In genomic region chr15:43772718-43773117, GRCm38 (mm10) we compare ENCODE assay signal across 9 mouse cellular contexts.
DNase-seq lines count a peak whose midpoint lies in the region; ATAC-seq and TF ChIP-seq lines count a peak whose summit lies in the region.
"Had no signal": no experiment of that assay in that cellular context is flagged by ENCODE, and none has a peak within 500 bp of the region (broad histone marks: within the 10 kb centered on the region; RNA-seq: fewer than 3 reads in every experiment).

No protein-coding gene starts in this region.

- H3K4me1 ChIP-seq in lung, postnatal 0 days (ENCODE audit: insufficient read depth, low read depth, low read length) = no peaks in the 10 kb centered on the region
- H3K4me1 ChIP-seq in lung, adult 2 months (ENCODE audit: control insufficient read depth, insufficient read depth, low read length) = no peaks in the 10 kb centered on the region
- no peaks in the 10 kb centered on the region for H3K4me1 ChIP-seq in forebrain, embryonic 12.5 days
- H3K4me1 ChIP-seq in intestine, embryonic 16.5 days (ENCODE audit: control insufficient read depth, insufficient read depth, low read length) = no peaks in the 10 kb centered on the region

- DNase-seq in cerebellum, postnatal 10 days = peak; percentile 37 to 66
- no peak for DNase-seq in cerebellum, adult 11-12 months
- peak; percentile 42 for DNase-seq in lung, postnatal 0 days (ENCODE audit: low spot score)
- DNase-seq in lung, adult 2 months = no peak
- peak; percentile 37 for DNase-seq in mesoderm, embryonic 11.5 days (ENCODE audit: low read depth, low spot score)
- no peak for DNase-seq in lung, adult 18-20 months

- 19% methylated on average over 3 of the region's 3 CpGs for WGBS in lung, postnatal 0 days
- WGBS in lung, adult 2 months = 23% methylated on average over 3 of the region's 3 CpGs
- WGBS in forebrain, embryonic 12.5 days = 38% methylated on average over 3 of the region's 3 CpGs
- WGBS in intestine, embryonic 16.5 days = 32% methylated on average over 3 of the region's 3 CpGs

- no peak overlapping the region for H3K4me3 ChIP-seq in lung, postnatal 0 days (ENCODE audit: low read depth, low read length)
- H3K4me3 ChIP-seq in lung, adult 2 months (replicated peaks; ENCODE audit: extremely low read depth, low read depth, low read length) = no peak overlapping the region
- no peak overlapping the region for H3K4me3 ChIP-seq in forebrain, embryonic 12.5 days (replicated peaks)
- H3K4me3 ChIP-seq in intestine, embryonic 16.5 days (ENCODE audit: low read length) = no peak overlapping the region
- H3K4me3 ChIP-seq: erythroblast, embryonic 14.5 days had no signal

- no peaks in the 10 kb centered on the region for H3K27me3 ChIP-seq in lung, postnatal 0 days (replicated peaks; ENCODE audit: insufficient read depth, low read length)
- no peaks in the 10 kb centered on the region for H3K27me3 ChIP-seq in forebrain, embryonic 12.5 days
- no peaks in the 10 kb centered on the region for H3K27me3 ChIP-seq in intestine, embryonic 16.5 days (replicated peaks; ENCODE audit: control insufficient read depth, insufficient read depth, low read length)

- H3K36me3 ChIP-seq in lung, postnatal 0 days (ENCODE audit: insufficient read depth, low read length) = no peaks in the 10 kb centered on the region
- no peaks in the 10 kb centered on the region for H3K36me3 ChIP-seq in forebrain, embryonic 12.5 days (replicated peaks)
- no peaks in the 10 kb centered on the region for H3K36me3 ChIP-seq in intestine, embryonic 16.5 days (ENCODE audit: control insufficient read depth, insufficient read depth, low read length)

- no peak overlapping the region for H3K4me2 ChIP-seq in lung, postnatal 0 days (replicated peaks; ENCODE audit: low read depth, low read length)
- no peak overlapping the region for H3K4me2 ChIP-seq in forebrain, embryonic 12.5 days
- H3K4me2 ChIP-seq in intestine, embryonic 16.5 days (ENCODE audit: low read depth, low read length) = no peak overlapping the region

- TF ChIP-seq POLR2A in lung, adult 2 months (IDR thresholded peaks at IDR 0.05; ENCODE audit: borderline replicate concordance, extremely low read depth, low read depth, low read length) = no peak

- TF ChIP-seq EP300 in lung, postnatal 0 days (IDR thresholded peaks at IDR 0.05) = no peak

- no peak overlapping the region for H3K27ac ChIP-seq in lung, postnatal 0 days (ENCODE audit: low read length)
- H3K27ac ChIP-seq in forebrain, embryonic 12.5 days = no peak overlapping the region
- H3K27ac ChIP-seq in intestine, embryonic 16.5 days (ENCODE audit: low read length) = no peak overlapping the region

- no peak for ATAC-seq in lung, postnatal 0 days
- ATAC-seq in forebrain, embryonic 12.5 days (ENCODE audit: low FRiP score) = peak; percentile 33; the same call in 1 of the 2 replicates
- no peak for ATAC-seq in intestine, embryonic 16.5 days

- no peak overlapping the region for H3K9ac ChIP-seq in lung, postnatal 0 days (replicated peaks; ENCODE audit: low read depth)
- no peak overlapping the region for H3K9ac ChIP-seq in forebrain, embryonic 12.5 days
- no peak overlapping the region for H3K9ac ChIP-seq in intestine, embryonic 16.5 days (ENCODE audit: low read depth, low read length)

- TF ChIP-seq CTCF in lung, postnatal 0 days (IDR thresholded peaks at IDR 0.05) = peak; percentile 60
- no peak for TF ChIP-seq CTCF in lung, adult 2 months (IDR thresholded peaks at IDR 0.05; ENCODE audit: insufficient read depth, low read length)

- no peaks in the 10 kb centered on the region for H3K9me3 ChIP-seq in lung, postnatal 0 days (ENCODE audit: low read length)
- H3K9me3 ChIP-seq in forebrain, embryonic 12.5 days = no peaks in the 10 kb centered on the region
- H3K9me3 ChIP-seq in intestine, embryonic 16.5 days (ENCODE audit: control insufficient read depth, low read length) = no peaks in the 10 kb centered on the region

Comparison
In these comparisons a context has a peak if more than half of its experiments do, and no peak if none do; other contexts are left out.
1. DNase-seq: peak in cerebellum, postnatal 10 days (2 of 2), lung, postnatal 0 days (single experiment) and mesoderm, embryonic 11.5 days (single experiment); none in cerebellum, adult 11-12 months (single experiment), lung, adult 2 months (single experiment) and lung, adult 18-20 months (0 of 2).